Mouse (Mus musculus): ENCODE measurements around the gene Hint3. TPM values are rescaled to one million over a fixed set of nuclear protein-coding genes. Genes with fewer than 3 reads are reported as not detected.
A peak's percentile ranks its signal among the peaks of the same experiment; 100 is the strongest.

Gene Hint3
- polyA plus RNA-seq, 1 experiment from 2014 or later = 31.2 TPM

GRCm38 (mm10) chr10:30577670-30578280 lies 51.7 kb downstream of the Hint3 start:
- 90% methylated on average over 5 of the region's 5 CpGs for WGBS
- no peaks in the 10 kb centered on the region for H3K4me1 ChIP-seq
- peak; percentile 43; the same call in 1 of the 2 replicates for ATAC-seq (ENCODE audit: insufficient read depth, low FRiP score, low read depth)

DNA sequence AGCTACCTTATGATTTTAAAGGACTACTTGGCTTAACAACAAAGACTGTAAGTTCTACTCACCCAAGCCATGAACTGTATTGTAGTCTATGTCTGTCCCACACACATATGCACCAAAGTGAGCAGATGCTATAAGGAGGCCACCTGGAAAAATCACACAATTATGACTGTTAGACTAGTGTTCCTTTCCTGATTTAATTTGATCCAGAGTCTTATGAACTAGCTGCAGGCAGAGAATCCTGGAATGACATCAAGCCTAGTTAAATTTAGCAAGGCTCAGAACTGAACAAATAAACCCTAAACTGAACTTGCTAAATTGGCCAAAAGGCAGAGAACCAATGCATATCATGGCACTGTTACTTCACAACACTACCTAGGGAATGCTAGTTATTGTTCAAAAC lies 63.1 kb downstream of the Hint3 start:
- 0 out of 2 replicates have a peak, but pooled peaks cover 10% of the 10 kb centered on the region for H3K36me3 ChIP-seq
- H3K9ac ChIP-seq = no peak overlapping the region
- H3K27me3 ChIP-seq (replicated peaks) = no peaks in the 10 kb centered on the region
- no peak overlapping the region for H3K27ac ChIP-seq
- no peaks in the 10 kb centered on the region for H3K9me3 ChIP-seq
- ATAC-seq (ENCODE audit: insufficient read depth, low FRiP score, low read depth) = no peak
- H3K4me3 ChIP-seq (replicated peaks) = no peak overlapping the region
- H3K4me2 ChIP-seq = no peak overlapping the region
- no peaks in the 10 kb centered on the region for H3K4me1 ChIP-seq

More at GRCm38 (mm10) chr10:30577670-30578280, 51.7 kb downstream of the Hint3 start:
- Histone ChIP-seq H3K9ac (no peak overlapping the region), H3K27ac (no peak overlapping the region), H3K4me3 (replicated peaks) (no peak overlapping the region), H3K36me3 (no peaks in the 10 kb centered on the region; the same call in 1 of the 2 replicates), H3K9me3 (no peaks in the 10 kb centered on the region), H3K27me3 (replicated peaks) (no peaks in the 10 kb centered on the region), H3K4me2 (no peak overlapping the region)

DNA sequence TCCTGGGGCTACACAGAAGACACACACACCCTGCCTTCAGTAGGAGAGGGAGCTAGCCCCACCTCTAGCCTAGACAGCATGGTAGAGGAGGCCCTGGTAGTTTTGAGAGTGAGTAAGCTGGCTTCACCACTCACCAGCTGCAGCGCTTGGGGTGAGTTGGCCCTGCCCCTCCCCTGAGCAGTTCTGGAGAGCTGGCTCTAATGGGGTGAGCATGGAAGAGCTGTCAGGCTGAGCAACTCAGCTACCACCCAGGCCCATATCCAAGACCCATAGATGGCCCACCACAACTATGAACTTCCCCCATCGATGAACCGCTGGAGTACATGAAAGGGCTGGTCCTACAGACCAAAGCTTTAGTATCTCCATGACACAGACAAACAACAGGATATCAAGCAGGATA lies 64.8 kb downstream of the Hint3 start:
- ATAC-seq (ENCODE audit: insufficient read depth, low FRiP score, low read depth) = no peak
- WGBS = 93% methylated on average over 3 of the region's 3 CpGs
- Histone ChIP-seq H3K27ac (no peak overlapping the region), H3K4me2 (no peak overlapping the region), H3K27me3 (replicated peaks) (no peaks in the 10 kb centered on the region), H3K4me1 (no peaks in the 10 kb centered on the region), H3K9me3 (no peaks in the 10 kb centered on the region), H3K9ac (no peak overlapping the region), H3K36me3 (0 out of 2 replicates have a peak, but pooled peaks cover 10% of the 10 kb centered on the region), H3K4me3 (replicated peaks) (no peak overlapping the region)

Other genes starting within 250 kb of the Hint3 start
- 24.7 and 28.7 TPM in 2 replicates for gene Trmt11, start 28.9 kb downstream of the Hint3 start, polyA plus RNA-seq (2015; fragmentation: Nextera tagmentation; extraction: Ambion mirVana)
- gene Ncoa7, start 173.7 kb upstream of the Hint3 start, polyA plus RNA-seq (2015; fragmentation: Nextera tagmentation; extraction: Ambion mirVana) = 10.5 and 11.6 TPM in 2 replicates
- gene Hey2, start 213.2 kb upstream of the Hint3 start, polyA plus RNA-seq (2015; fragmentation: Nextera tagmentation; extraction: Ambion mirVana) = 5.9 TPM in 2 replicates

Data from stomach, embryonic 15.5 days (tissue).